Mouse (Mus musculus): ENCODE measurements around the gene Unc13d. TPM values are rescaled to one million over a fixed set of nuclear protein-coding genes. Genes with fewer than 3 reads are reported as not detected.

Unc13d gene
- polyA plus RNA-seq, 1 experiment from 2014 or later = 0.92 TPM

Other genes with a start within 250 kb of the Unc13d start
- gene Myo15b, start 219.6 kb downstream of the Unc13d start, polyA plus RNA-seq (2016; fragmentation: Nextera tagmentation; extraction: Ambion mirVana) = 0.13 and 0.37 TPM in 2 replicates
- 0.88 and 0.98 TPM in 2 replicates for gene Smim5, start 178.0 kb downstream of the Unc13d start, polyA plus RNA-seq (2016; fragmentation: Nextera tagmentation; extraction: Ambion mirVana)
- 0.98 and 1.2 TPM in 2 replicates for gene Smim6, start 165.9 kb downstream of the Unc13d start, polyA plus RNA-seq (2016; fragmentation: Nextera tagmentation; extraction: Ambion mirVana)
- 55.9 and 61.8 TPM in 2 replicates for gene Sap30bp, start 144.7 kb downstream of the Unc13d start, polyA plus RNA-seq (2016; fragmentation: Nextera tagmentation; extraction: Ambion mirVana)
- 29.9 and 30.1 TPM in 2 replicates for gene Recql5, start 144.5 kb downstream of the Unc13d start, polyA plus RNA-seq (2016; fragmentation: Nextera tagmentation; extraction: Ambion mirVana)
- gene Itgb4, start 103.3 kb downstream of the Unc13d start, polyA plus RNA-seq (2016; fragmentation: Nextera tagmentation; extraction: Ambion mirVana) = 0.59 and 1.3 TPM in 2 replicates
- 75.3 and 92.6 TPM in 2 replicates for gene Galk1, start 65.2 kb downstream of the Unc13d start, polyA plus RNA-seq (2016; fragmentation: Nextera tagmentation; extraction: Ambion mirVana)
- 2,249 and 2,254 TPM in 2 replicates for gene H3f3b, start 50.0 kb downstream of the Unc13d start, polyA plus RNA-seq (2016; fragmentation: Nextera tagmentation; extraction: Ambion mirVana)
- 50.3 and 51.5 TPM in 2 replicates for gene Unk, start 47.6 kb downstream of the Unc13d start, polyA plus RNA-seq (2016; fragmentation: Nextera tagmentation; extraction: Ambion mirVana)
- 92.4 and 102 TPM in 2 replicates for gene Wbp2, start 9.0 kb upstream of the Unc13d start, polyA plus RNA-seq (2016; fragmentation: Nextera tagmentation; extraction: Ambion mirVana)
- gene Trim47, start 49.2 kb upstream of the Unc13d start, polyA plus RNA-seq (2016; fragmentation: Nextera tagmentation; extraction: Ambion mirVana) = 4.0 and 4.7 TPM in 2 replicates
- gene Trim65, start 53.2 kb upstream of the Unc13d start, polyA plus RNA-seq (2016; fragmentation: Nextera tagmentation; extraction: Ambion mirVana) = 1.3 and 1.7 TPM in 2 replicates
- gene Mrpl38, start 60.9 kb upstream of the Unc13d start, polyA plus RNA-seq (2016; fragmentation: Nextera tagmentation; extraction: Ambion mirVana) = 82.3 and 84.4 TPM in 2 replicates
- gene Fbf1, start 90.2 kb upstream of the Unc13d start, polyA plus RNA-seq (2016; fragmentation: Nextera tagmentation; extraction: Ambion mirVana) = 80.2 and 85.9 TPM in 2 replicates
- gene Ten1, start 120.9 kb upstream of the Unc13d start, polyA plus RNA-seq (2016; fragmentation: Nextera tagmentation; extraction: Ambion mirVana) = 50.4 and 60.0 TPM in 2 replicates
- gene Acox1, start 121.1 kb upstream of the Unc13d start, polyA plus RNA-seq (2016; fragmentation: Nextera tagmentation; extraction: Ambion mirVana) = 37.9 and 42.6 TPM in 2 replicates
- 0.75 and 1.1 TPM in 2 replicates for gene Evpl, start 160.1 kb upstream of the Unc13d start, polyA plus RNA-seq (2016; fragmentation: Nextera tagmentation; extraction: Ambion mirVana)
- gene Srp68, start 196.3 kb upstream of the Unc13d start, polyA plus RNA-seq (2016; fragmentation: Nextera tagmentation; extraction: Ambion mirVana) = 84.2 and 85.6 TPM in 2 replicates
- gene Galr2, start 203.0 kb upstream of the Unc13d start, polyA plus RNA-seq (2016; fragmentation: Nextera tagmentation; extraction: Ambion mirVana) = 0.21 and 0.24 TPM in 2 replicates
- 83.4 and 83.5 TPM in 2 replicates for gene Exoc7, start 229.3 kb upstream of the Unc13d start, polyA plus RNA-seq (2016; fragmentation: Nextera tagmentation; extraction: Ambion mirVana)